ENCODE assay signal across 10 mouse cellular contexts in the genomic region with DNA sequence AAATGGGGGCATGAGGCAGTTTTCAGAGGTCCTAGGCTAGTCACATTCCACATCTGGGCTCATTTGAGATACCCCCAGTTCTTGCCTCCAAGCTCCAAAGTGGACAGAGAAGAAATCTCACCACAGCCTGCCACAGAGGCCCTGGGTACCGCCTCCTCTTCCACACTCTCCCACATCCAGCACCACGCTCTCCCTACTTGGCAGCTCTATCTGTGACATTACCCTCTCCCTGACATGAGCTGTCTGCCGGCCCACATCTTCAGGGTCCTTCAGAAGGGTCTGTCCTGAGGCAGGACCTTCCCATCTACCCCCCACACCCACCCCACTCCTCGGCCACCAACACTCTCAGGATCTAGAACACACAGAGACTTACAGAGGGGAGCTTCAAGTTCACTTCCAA. TPM values are rescaled to one million over a fixed set of nuclear protein-coding genes. Genes with fewer than 3 reads are reported as not detected.
DNase-seq lines count a peak whose midpoint lies in the region; ATAC-seq lines count a peak whose summit lies in the region.
"Had no signal": no experiment of that assay in that cellular context is flagged by ENCODE, and none has a peak within 500 bp of the region (broad histone marks: within the 10 kb centered on the region; RNA-seq: fewer than 3 reads in every experiment).

No protein-coding gene starts in this region.

- H3K27me3 ChIP-seq in hindbrain, embryonic 10.5 days (ENCODE audit: insufficient read depth, poor library complexity, severe bottlenecking), result peaks cover 27% of the 10 kb centered on the region
- peaks cover 20% of the 10 kb centered on the region for H3K27me3 ChIP-seq in midbrain, embryonic 12.5 days

- no peak for DNase-seq in frontal cortex, postnatal 10 days (ENCODE audit: low spot score in 2 of 2)
- DNase-seq in brain, adult 2 months (ENCODE audit: low read depth, low spot score), result peak; percentile 48
- no peak for DNase-seq in hindbrain, embryonic 10.5 days (ENCODE audit: low spot score)
- DNase-seq in spleen, postnatal 10 days (ENCODE audit: low spot score in 2 of 2), result no peak
- DNase-seq in right cerebral cortex, adult 2 months (ENCODE audit: low spot score in 2 of 2), result no peak
- DNase-seq in cerebellum, adult 9-11 months, result no peak
- DNase-seq: cerebellum, postnatal 14 days; gastrocnemius, postnatal 10 days had no signal

- 34% methylated on average over 4 of the region's 4 CpGs for WGBS in hindbrain, embryonic 10.5 days
- 45% methylated on average over 4 of the region's 4 CpGs for WGBS in midbrain, embryonic 12.5 days

- H3K9ac ChIP-seq in midbrain, embryonic 12.5 days (replicated peaks), result peak overlapping the region; percentile 65; the same call in 1 of the 2 replicates

- H3K27ac ChIP-seq in hindbrain, embryonic 10.5 days, result no peak overlapping the region
- H3K27ac ChIP-seq in midbrain, embryonic 12.5 days (replicated peaks), result no peak overlapping the region

- ATAC-seq in frontal cortex, adult (ENCODE audit: low TSS enrichment), result peak; percentile 20; the same call in 1 of the 2 replicates
- no peak for ATAC-seq in midbrain, embryonic 12.5 days (ENCODE audit: low FRiP score, low read depth)

- H3K4me2 ChIP-seq in midbrain, embryonic 12.5 days (replicated peaks), result peak overlapping the region; percentile 89

- peaks cover 25% of the 10 kb centered on the region for H3K4me1 ChIP-seq in hindbrain, embryonic 10.5 days (replicated peaks)
- H3K4me1 ChIP-seq in midbrain, embryonic 12.5 days, result peaks cover 21% of the 10 kb centered on the region

- H3K4me3 ChIP-seq in hindbrain, embryonic 10.5 days, result peak overlapping the region; percentile 65
- peak overlapping the region; percentile 56 for H3K4me3 ChIP-seq in midbrain, embryonic 12.5 days

- H3K9me3 ChIP-seq in hindbrain, embryonic 10.5 days, result 0 out of 2 replicates have a peak, but pooled peaks cover 2% of the 10 kb centered on the region
- H3K9me3 ChIP-seq in midbrain, embryonic 12.5 days, result peaks cover 6% of the 10 kb centered on the region; the same call in 1 of the 2 replicates

- no peaks in the 10 kb centered on the region for H3K36me3 ChIP-seq in hindbrain, embryonic 10.5 days
- no peaks in the 10 kb centered on the region for H3K36me3 ChIP-seq in midbrain, embryonic 12.5 days

RNA-seq across cellular contexts. Expression of gene Rimbp2, which starts 1.8 kb away (rescaled TPM):
- 0.98 and 1.3 TPM in 2 replicates for polyA plus RNA-seq in hindbrain, embryonic 10.5 days (2016; fragmentation: Nextera tagmentation; extraction: Ambion mirVana)
- 1.9 and 2.5 TPM in 2 replicates for polyA plus RNA-seq in midbrain, embryonic 12.5 days (2016; fragmentation: Nextera tagmentation; extraction: Ambion mirVana)

RNA-seq across cellular contexts. Expression of gene Stx2, which starts 56.9 kb away (rescaled TPM):
- polyA plus RNA-seq in hindbrain, embryonic 10.5 days (2016; fragmentation: Nextera tagmentation; extraction: Ambion mirVana), result 25.9 and 26.7 TPM in 2 replicates
- polyA plus RNA-seq in midbrain, embryonic 12.5 days (2016; fragmentation: Nextera tagmentation; extraction: Ambion mirVana), result 25.5 and 26.0 TPM in 2 replicates
